Mouse (Mus musculus): ENCODE measurements around the gene Ifitm3. TPM values are rescaled to one million over a fixed set of nuclear protein-coding genes. Genes with fewer than 3 reads are reported as not detected.
"Not testable (repeated sequence)": the region's sequence is repeated elsewhere in the genome, so short reads cannot be mapped to it uniquely, and the experiment has no call there.

Gene Ifitm3
- polyA plus RNA-seq, 1 experiment from 2014 or later: 54.0 TPM

DNA sequence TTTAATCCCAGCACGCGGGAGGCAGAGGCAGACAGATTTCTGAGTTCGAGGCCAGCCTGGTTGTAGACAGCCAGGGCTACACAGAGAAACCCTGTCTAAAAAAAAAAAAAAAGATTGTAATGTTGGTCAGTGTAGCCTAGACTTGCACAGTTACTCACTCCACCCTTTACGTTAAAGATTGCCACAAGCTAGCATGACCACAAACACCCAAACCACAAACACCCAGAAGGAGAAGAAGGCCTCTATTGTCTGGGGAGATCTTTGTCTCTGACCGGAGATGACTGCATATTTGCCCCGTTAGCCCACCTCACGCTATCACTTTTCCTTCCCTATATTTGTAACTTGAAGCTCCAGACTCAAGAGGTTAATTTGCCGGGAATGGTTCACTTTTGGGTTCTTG lies 28.9 kb downstream of the Ifitm3 start:
- H3K27me3 ChIP-seq (ENCODE audit: low read depth, poor library complexity, severe bottlenecking): no peaks in the 10 kb centered on the region
- WGBS: 94% methylated on average over 8 of the region's 8 CpGs

GRCm38 (mm10) chr7:140976720-140977119 lies 33.9 kb downstream of the Ifitm3 start:
- peaks cover 29% of the 10 kb centered on the region for H3K4me1 ChIP-seq
- WGBS: 91% methylated on average over 9 of the region's 9 CpGs
- H3K9me3 ChIP-seq (replicated peaks); H3K4me3 ChIP-seq; H3K27me3 ChIP-seq (ENCODE audit: low read depth, poor library complexity, severe bottlenecking); H3K27ac ChIP-seq; DNase-seq (ENCODE audit: low spot score); H3K36me3 ChIP-seq: not testable (repeated sequence)

More for the DNA sequence above, 28.9 kb downstream of the Ifitm3 start:
- Histone ChIP-seq H3K27ac (no peak overlapping the region), H3K36me3 (no peaks in the 10 kb centered on the region), H3K9me3 (replicated peaks) (no peaks in the 10 kb centered on the region), H3K4me3 (no peak overlapping the region), H3K4me1 (0 out of 2 replicates have a peak, but pooled peaks cover 2% of the 10 kb centered on the region)
- no peak for DNase-seq (ENCODE audit: low spot score)

DNA sequence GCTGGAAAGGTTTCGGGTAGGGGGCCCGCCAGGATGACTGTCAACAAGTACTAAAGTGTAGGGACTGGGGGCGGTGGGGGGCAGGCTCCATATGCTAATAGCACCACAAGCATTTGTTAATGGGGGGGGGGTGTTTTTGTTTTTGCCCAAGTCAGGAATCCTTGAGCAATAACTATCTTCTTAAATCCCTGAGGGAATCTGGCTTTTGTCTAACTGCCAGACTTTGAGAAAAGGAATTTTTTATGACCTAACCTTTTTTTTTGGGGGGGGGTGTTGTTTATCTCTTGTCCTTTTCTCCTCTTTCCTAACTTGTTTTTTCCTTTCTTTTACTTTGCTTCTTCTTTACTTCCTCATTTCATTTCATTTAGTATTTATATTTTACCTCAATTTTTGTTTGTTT lies 35.1 kb downstream of the Ifitm3 start:
- H3K36me3 ChIP-seq: no peaks in the 10 kb centered on the region
- WGBS: 37% methylated on average over 3 of the region's 3 CpGs
- peaks cover 41% of the 10 kb centered on the region for H3K4me1 ChIP-seq
- peaks cover 9% of the 10 kb centered on the region for H3K27me3 ChIP-seq (ENCODE audit: low read depth, poor library complexity, severe bottlenecking)
- no peak overlapping the region for H3K27ac ChIP-seq
- DNase-seq (ENCODE audit: low spot score): no peak
- no peak overlapping the region for H3K4me3 ChIP-seq
- no peaks in the 10 kb centered on the region for H3K9me3 ChIP-seq (replicated peaks)

- WGBS: 27% methylated on average over 9 of the region's 9 CpGs
Measured at GRCm38 (mm10) chr7:140974940-140975339, 35.6 kb downstream of the Ifitm3 start.

GRCm38 (mm10) chr7:140973396-140974165 lies 37.0 kb downstream of the Ifitm3 start:
- Histone ChIP-seq H3K4me1 (peaks cover 54% of the 10 kb centered on the region), H3K4me3 (no peak overlapping the region), H3K36me3 (no peaks in the 10 kb centered on the region), H3K27ac (peak overlapping the region; percentile 36; the same call in 1 of the 2 replicates), H3K27me3 (ENCODE audit: low read depth, poor library complexity, severe bottlenecking) (peaks cover 9% of the 10 kb centered on the region), H3K9me3 (replicated peaks) (no peaks in the 10 kb centered on the region)
- WGBS: 35% methylated on average over 14 of the region's 14 CpGs
- no peak for DNase-seq (ENCODE audit: low spot score)

More at GRCm38 (mm10) chr7:140974940-140975339, 35.6 kb downstream of the Ifitm3 start:
- Histone ChIP-seq H3K27ac (no peak overlapping the region), H3K4me3 (no peak overlapping the region), H3K36me3 (no peaks in the 10 kb centered on the region), H3K4me1 (peaks cover 45% of the 10 kb centered on the region), H3K9me3 (replicated peaks) (no peaks in the 10 kb centered on the region), H3K27me3 (ENCODE audit: low read depth, poor library complexity, severe bottlenecking) (peaks cover 9% of the 10 kb centered on the region)
- DNase-seq (ENCODE audit: low spot score): no peak

DNA sequence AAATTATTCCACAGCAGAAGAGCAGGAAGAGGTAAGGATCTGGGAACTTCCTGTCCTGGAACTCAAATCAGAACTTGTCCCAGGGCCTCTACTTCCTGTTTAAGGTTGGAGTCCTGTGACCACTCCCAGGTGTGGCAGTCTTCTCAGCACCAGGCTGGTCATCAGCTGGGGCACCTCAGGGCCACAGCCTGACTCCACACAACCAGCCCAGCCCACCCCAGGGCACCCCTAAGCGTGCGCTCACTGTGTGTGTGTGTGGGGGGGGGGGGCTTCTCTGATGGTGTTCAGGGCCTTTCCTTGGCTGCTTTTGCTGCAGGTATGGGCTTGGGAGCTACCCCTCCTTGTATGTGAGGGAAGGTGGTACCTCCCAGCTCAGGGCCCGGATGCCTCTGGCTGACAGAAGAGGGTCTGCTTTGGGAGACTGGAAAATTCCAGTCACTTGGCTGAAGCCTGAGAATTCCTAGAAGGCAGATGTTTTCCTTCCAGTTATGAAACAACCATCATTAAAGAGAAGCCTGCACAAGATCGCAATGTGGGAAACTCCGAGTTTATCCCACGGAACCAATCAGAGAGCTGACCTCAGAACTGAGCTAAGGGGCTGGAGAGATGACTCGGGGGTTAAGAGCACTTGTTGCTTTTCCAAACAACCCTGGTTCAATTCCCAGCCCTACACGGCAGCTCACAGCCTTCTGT lies 38.9 kb downstream of the Ifitm3 start:
- peaks cover 72% of the 10 kb centered on the region for H3K4me1 ChIP-seq

DNA sequence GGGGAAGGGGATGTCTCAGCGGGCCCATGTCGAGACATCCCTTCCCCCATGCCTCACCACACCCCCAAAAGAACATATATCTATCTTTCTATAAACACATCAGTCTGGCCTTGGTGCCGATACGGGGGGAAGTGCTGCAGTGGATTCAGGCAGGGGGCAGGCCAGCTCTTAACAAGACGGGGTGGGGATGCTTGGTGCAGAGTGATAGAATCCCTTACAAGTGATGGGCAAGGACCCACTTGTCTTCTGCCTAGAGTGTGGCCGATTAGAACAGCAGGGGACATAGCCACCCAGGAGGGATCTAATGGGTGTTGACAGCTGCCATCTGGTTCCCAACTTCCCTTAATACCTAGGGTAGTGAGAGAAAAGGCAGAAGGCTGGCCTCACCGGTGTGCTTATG lies 39.6 kb downstream of the Ifitm3 start:
- Histone ChIP-seq H3K4me1 (peaks cover 72% of the 10 kb centered on the region), H3K27me3 (ENCODE audit: low read depth, poor library complexity, severe bottlenecking) (peaks cover 9% of the 10 kb centered on the region), H3K4me3 (no peak overlapping the region), H3K36me3 (no peaks in the 10 kb centered on the region), H3K27ac (peak overlapping the region; percentile 61; the same call in 1 of the 2 replicates), H3K9me3 (replicated peaks) (no peaks in the 10 kb centered on the region)
- DNase-seq (ENCODE audit: low spot score): no peak
- 41% methylated on average over 7 of the region's 7 CpGs for WGBS

More for the DNA sequence above, 38.9 kb downstream of the Ifitm3 start:
- no peak for DNase-seq (ENCODE audit: low spot score)
- Histone ChIP-seq H3K27me3 (ENCODE audit: low read depth, poor library complexity, severe bottlenecking) (peaks cover 9% of the 10 kb centered on the region), H3K36me3 (no peaks in the 10 kb centered on the region), H3K4me3 (no peak overlapping the region), H3K9me3 (replicated peaks) (no peaks in the 10 kb centered on the region), H3K27ac (peak overlapping the region; percentile 61; the same call in 1 of the 2 replicates)
- WGBS: 90% methylated on average over 8 of the region's 8 CpGs

DNA sequence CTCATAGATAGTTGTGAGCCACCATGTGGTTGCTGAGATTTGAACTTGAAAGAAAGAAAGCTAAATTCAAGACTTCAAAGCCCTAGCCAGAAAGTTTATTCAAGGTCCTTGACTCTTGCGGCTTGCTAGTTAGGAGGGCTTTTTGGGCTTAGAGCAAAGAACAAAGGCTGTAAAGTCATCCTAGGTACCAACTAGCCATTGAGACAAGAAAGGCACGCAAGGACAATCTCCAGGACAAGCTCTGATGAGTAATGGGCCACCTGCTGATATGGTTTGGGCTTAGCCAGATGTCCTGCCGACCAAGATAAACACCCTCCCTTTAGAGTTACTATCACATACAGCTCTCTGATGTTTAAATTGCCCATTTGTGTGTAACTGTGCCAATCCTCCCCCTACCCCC lies 41.9 kb downstream of the Ifitm3 start:
- 11% methylated on average over 3 of the region's 3 CpGs for WGBS
- peak overlapping the region; percentile 67; the same call in 1 of the 2 replicates for H3K27ac ChIP-seq
- H3K4me3 ChIP-seq: peak overlapping the region; percentile 36; the same call in 1 of the 2 replicates
- H3K4me1 ChIP-seq: peaks cover 56% of the 10 kb centered on the region
- not testable (repeated sequence) for H3K9me3 ChIP-seq (replicated peaks); H3K36me3 ChIP-seq; H3K27me3 ChIP-seq (ENCODE audit: low read depth, poor library complexity, severe bottlenecking); DNase-seq (ENCODE audit: low spot score)

GRCm38 (mm10) chr7:140967862-140968591 lies 42.5 kb downstream of the Ifitm3 start:
- DNase-seq (ENCODE audit: low spot score): peak; percentile 55
- H3K27me3 ChIP-seq (ENCODE audit: low read depth, poor library complexity, severe bottlenecking): no peaks in the 10 kb centered on the region
- peak overlapping the region; percentile 36 for H3K4me3 ChIP-seq
- H3K36me3 ChIP-seq: no peaks in the 10 kb centered on the region
- H3K4me1 ChIP-seq: peaks cover 49% of the 10 kb centered on the region
- peak overlapping the region; percentile 67 for H3K27ac ChIP-seq
- 2% methylated on average over 14 of the region's 14 CpGs for WGBS
- H3K9me3 ChIP-seq (replicated peaks): no peaks in the 10 kb centered on the region

GRCm38 (mm10) chr7:140966921-140967320 lies 43.6 kb downstream of the Ifitm3 start, which contains the start of gene Ifitm1:
TSS of gene Ifitm1 (plus strand) at chr7:140967221.
- H3K4me1 ChIP-seq: peaks cover 47% of the 10 kb centered on the region
- H3K9me3 ChIP-seq (replicated peaks): no peaks in the 10 kb centered on the region
- 84% methylated on average over 4 of the region's 4 CpGs for WGBS
- peak within 1 kb of the TSS; percentile 36 for H3K4me3 ChIP-seq
- H3K27ac ChIP-seq: peak within 1 kb of the TSS; percentile 67
- no peaks in the 10 kb centered on the region for H3K36me3 ChIP-seq
- no peaks in the 10 kb centered on the region for H3K27me3 ChIP-seq (ENCODE audit: low read depth, poor library complexity, severe bottlenecking)
- DNase-seq (ENCODE audit: low spot score): no peak

GRCm38 (mm10) chr7:140962733-140963132 lies 47.8 kb downstream of the Ifitm3 start:
- H3K9me3 ChIP-seq (replicated peaks): no peaks in the 10 kb centered on the region
- DNase-seq (ENCODE audit: low spot score): no peak
- 56% methylated on average over 2 of the region's 2 CpGs for WGBS
- peaks cover 23% of the 10 kb centered on the region for H3K4me1 ChIP-seq
- no peaks in the 10 kb centered on the region for H3K36me3 ChIP-seq
- no peak overlapping the region for H3K4me3 ChIP-seq
- no peaks in the 10 kb centered on the region for H3K27me3 ChIP-seq (ENCODE audit: low read depth, poor library complexity, severe bottlenecking)
- no peak overlapping the region for H3K27ac ChIP-seq

DNA sequence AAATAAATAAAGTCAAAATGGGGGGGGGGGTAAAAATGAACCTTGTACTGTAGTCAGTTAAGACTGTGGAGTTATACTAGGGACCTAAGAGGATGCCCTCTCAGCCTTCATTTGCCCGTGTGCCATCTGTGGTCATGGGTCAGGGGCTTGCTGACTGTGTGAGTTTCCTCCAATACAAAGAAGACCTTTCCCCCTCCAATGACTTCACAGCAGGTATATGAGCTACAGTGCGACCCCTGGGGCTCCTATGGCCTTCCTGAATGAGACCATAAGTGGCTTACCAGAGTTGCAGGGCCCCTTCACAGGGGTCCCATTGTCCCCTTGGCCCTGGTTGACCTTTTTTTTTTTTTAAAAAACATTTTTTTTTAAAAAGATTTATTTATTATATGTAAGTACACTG lies 49.2 kb downstream of the Ifitm3 start:
- Histone ChIP-seq H3K27ac (no peak overlapping the region), H3K4me3 (no peak overlapping the region), H3K36me3 (no peaks in the 10 kb centered on the region), H3K27me3 (ENCODE audit: low read depth, poor library complexity, severe bottlenecking) (no peaks in the 10 kb centered on the region), H3K9me3 (replicated peaks) (no peaks in the 10 kb centered on the region), H3K4me1 (peaks cover 22% of the 10 kb centered on the region)
- DNase-seq (ENCODE audit: low spot score): no peak
- 77% methylated on average over 2 of the region's 2 CpGs for WGBS
